Mouse (Mus musculus) E14TG2a.4 (cell line): ENCODE results near the gene Rnf187.

Experiments used
- CTCF ChIP-seq: conservative IDR thresholded peaks from 2 replicates; pipeline ENCODE4 v1.5.1; 2014; ENCODE audit warnings: low read length
- NANOG ChIP-seq: IDR thresholded peaks from 2 replicates; pipeline ENCODE4 v1.6.1; 2014; ENCODE audit warnings: borderline replicate concordance, low read length, mixed read lengths

DNA sequence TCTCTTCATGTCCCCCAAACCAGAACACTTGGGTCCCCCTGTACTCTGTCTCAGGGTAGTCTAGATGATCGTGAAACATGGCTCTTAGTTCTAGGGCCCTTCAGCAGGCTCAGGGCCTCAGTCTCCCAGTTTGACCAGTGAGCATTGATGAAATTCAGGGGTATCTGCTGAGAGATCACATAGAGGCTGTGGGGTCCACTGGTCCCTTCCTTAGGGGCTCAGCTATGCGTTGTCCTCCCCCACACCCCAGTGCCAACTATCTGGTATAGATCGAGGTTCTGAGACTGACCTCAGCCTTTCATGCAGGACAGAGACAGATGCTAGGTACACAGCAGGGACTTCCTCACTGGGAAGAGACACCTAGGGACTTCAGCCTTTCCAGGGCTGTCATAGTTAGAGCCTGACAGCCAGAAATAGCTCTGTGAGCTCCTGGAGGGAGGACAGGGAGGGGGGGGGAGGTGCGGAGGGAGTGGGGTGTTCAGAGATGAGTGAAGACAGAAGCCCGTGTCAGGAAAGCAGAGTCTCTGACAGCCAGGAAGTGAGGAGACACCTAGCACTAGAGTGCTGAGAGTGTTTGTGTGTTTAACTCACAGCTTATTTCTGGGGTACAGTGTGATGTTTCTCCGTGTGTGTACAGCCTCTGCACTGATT is 45.1 kb upstream of the Rnf187 start:
- TF ChIP-seq CTCF, result no peak
- no peak for TF ChIP-seq NANOG
